Mouse (Mus musculus): ENCODE results near the gene Afg1l. TPM values are rescaled to one million over a fixed set of nuclear protein-coding genes. Genes with fewer than 3 reads are reported as not detected.
A peak's percentile ranks its signal among the peaks of the same experiment; 100 is the strongest.

Afg1l gene
- polyA plus RNA-seq, 1 experiment from 2014 or later, result 5.4 TPM

DNA sequence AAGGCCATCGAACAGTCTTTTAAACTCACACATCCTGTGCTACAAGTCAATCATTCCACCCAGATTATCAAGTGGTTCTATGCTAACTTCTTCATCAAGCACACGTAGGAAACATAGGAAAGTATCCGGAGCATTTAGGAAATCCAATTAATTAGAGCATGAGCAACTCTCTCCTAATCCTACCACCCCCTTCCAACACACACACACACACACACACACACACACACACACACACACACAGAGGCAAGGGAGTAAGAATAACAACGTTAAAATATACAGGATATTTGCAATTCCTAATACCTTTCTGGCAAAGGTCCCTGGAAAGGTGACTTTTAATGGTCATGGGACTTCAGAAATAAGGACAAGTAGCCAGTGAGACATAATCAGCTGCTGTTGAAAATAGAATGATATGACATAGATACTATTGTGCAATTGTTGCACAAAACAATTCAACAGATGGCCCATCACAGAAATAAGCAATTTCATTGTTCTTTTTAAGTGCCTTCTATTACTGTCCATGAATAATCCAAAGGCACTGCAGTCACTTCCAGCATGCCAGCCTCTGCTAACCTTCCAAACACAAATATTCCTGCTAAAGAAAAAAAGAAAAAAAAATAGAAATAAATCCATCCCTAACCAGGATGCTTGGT is 62.4 kb downstream of the Afg1l start:
- no peak overlapping the region for H3K4me2 ChIP-seq (replicated peaks)
- no peaks in the 10 kb centered on the region for H3K27me3 ChIP-seq
- H3K9me3 ChIP-seq (replicated peaks), result no peaks in the 10 kb centered on the region
- 81% methylated on average over 4 of the region's 4 CpGs for WGBS
- no peak overlapping the region for H3K9ac ChIP-seq
- H3K36me3 ChIP-seq, result no peaks in the 10 kb centered on the region
- no peak overlapping the region for H3K4me3 ChIP-seq
- ATAC-seq (ENCODE audit: low FRiP score), result no peak
- H3K4me1 ChIP-seq, result peaks cover 14% of the 10 kb centered on the region
- H3K27ac ChIP-seq, result no peak overlapping the region

DNA sequence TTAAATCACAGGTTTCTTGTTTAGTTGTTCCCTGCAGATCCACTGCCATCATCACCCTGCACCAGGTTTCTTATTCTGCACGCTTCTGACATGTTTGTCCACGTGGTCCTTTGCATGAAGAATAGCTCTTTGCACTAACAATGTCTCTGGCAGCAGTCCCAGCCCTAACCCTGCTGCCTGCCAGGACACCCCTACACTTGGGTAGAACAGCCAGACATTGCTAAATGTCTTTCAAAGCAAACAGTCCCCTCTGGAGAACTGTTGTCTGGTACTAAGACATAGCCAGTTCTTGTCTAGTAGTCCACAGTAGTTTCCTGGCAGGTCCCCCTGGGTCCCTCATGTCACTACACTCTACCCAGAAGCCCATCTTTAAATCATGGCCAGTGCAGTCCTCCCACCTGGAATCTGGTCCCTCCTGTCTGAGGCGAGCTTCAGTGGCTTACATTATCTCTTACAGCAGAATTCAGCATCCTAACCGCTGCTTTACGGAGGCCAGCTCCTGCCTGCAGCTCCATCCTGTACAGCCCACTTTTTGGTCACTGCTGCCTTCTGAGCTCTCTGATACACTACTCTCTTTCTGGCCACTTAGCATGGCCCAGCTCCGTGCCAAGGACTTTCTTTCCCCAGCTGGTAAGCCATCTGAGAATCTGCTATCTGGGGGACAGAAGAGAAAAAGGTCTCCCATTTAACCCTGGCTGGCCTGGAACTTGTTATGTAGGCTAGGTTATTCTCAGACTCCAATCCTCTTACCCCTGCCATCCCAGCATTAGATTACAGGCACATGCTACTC is 67.4 kb downstream of the Afg1l start:
- no peak overlapping the region for H3K4me2 ChIP-seq (replicated peaks)
- H3K9me3 ChIP-seq (replicated peaks), result no peaks in the 10 kb centered on the region

DNA sequence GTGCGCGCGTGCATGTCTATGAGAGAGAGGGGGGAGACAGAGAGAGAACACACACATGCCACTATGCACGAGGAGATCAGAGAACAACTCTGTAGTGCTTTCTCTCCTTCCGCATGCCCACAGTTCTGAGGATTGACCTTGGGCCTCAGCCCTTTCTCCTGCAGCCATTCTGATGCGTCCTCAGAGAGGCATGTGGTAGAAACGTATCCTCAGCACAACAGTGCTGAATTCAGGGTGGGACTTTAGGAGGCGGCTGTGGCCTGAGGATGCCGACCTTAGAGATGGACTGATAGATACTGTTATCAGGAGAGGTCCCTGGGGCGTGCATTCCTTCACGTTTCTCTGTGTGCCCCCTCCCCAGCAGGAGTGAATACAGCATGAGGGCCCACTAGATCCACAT is 87.9 kb downstream of the Afg1l start:
- Histone ChIP-seq H3K4me3 (no peak overlapping the region), H3K9me3 (replicated peaks) (no peaks in the 10 kb centered on the region), H3K4me2 (replicated peaks) (no peak overlapping the region), H3K9ac (no peak overlapping the region), H3K27ac (no peak overlapping the region), H3K4me1 (no peaks in the 10 kb centered on the region), H3K36me3 (no peaks in the 10 kb centered on the region), H3K27me3 (no peaks in the 10 kb centered on the region)
- WGBS, result 74% methylated on average over 11 of the region's 11 CpGs
- no peak for ATAC-seq (ENCODE audit: low FRiP score)

More for the DNA sequence above, 67.4 kb downstream of the Afg1l start:
- Histone ChIP-seq H3K9ac (no peak overlapping the region), H3K27ac (0 out of 2 replicates have a peak overlapping the region, but pooled peaks have one; percentile 40), H3K27me3 (no peaks in the 10 kb centered on the region), H3K36me3 (no peaks in the 10 kb centered on the region), H3K4me1 (no peaks in the 10 kb centered on the region), H3K4me3 (no peak overlapping the region)
- 80% methylated on average over 6 of the region's 6 CpGs for WGBS
- ATAC-seq (ENCODE audit: low FRiP score), result no peak

DNA sequence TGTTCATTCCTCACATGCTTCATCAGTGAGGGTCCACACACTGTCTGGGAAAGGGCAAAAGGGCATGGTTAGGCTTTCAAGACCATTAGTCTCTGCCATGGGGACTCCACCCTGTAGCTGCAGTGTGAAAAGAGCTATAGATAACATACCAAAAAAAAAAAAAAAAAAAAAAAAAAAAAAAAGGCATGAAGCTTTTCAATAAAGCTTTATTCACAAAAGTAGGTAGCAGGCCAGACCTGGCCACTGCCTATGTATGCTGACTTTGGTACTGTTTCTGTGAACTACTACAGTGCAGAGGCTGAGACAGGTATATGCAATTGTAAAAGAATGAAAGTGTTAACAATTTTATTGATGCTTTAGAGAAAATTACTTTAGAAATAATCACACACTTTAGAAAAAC is 90.2 kb downstream of the Afg1l start:
- Histone ChIP-seq H3K9ac (no peak overlapping the region), H3K36me3 (no peaks in the 10 kb centered on the region), H3K27ac (no peak overlapping the region), H3K4me1 (peaks cover 3% of the 10 kb centered on the region; the same call in 1 of the 2 replicates), H3K9me3 (replicated peaks) (no peaks in the 10 kb centered on the region), H3K27me3 (no peaks in the 10 kb centered on the region), H3K4me3 (no peak overlapping the region), H3K4me2 (replicated peaks) (no peak overlapping the region)
- ATAC-seq (ENCODE audit: low FRiP score), result no peak

DNA sequence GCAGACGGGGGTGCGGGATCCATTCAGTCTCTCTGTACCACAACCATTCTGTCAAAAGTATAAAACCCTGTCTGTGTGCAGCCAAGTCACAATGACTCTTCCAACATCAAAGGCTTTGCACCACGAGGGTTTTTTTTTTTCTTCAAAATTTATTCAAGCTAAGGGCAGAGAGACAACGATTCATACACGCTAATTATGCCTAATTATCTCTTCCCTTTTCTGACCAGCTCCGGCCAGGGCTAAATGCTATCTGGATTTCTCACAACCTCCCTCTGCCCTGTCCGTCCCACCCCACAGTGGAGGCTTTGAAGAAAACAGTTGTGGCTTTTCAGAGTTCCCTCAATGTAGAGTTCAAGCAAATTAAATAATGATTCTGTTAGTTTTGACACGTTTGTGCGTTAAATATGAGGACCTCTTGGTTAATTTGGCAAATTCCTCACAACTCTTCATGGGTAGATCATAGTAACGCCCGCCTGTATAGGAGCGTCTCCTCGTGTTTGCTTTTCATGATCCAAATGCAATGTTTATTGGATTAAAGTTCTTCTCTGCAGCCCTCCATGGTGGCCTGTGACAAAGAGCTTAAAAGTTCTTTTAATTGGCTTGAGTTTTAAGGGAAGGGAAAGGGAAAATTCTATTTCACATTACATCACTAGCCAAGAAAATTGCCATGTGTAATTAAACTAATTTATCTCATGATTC is 93.3 kb downstream of the Afg1l start:
- no peak overlapping the region for H3K4me2 ChIP-seq (replicated peaks)
- 41% methylated on average over 13 of the region's 13 CpGs for WGBS
- no peak for ATAC-seq (ENCODE audit: low FRiP score)

DNA sequence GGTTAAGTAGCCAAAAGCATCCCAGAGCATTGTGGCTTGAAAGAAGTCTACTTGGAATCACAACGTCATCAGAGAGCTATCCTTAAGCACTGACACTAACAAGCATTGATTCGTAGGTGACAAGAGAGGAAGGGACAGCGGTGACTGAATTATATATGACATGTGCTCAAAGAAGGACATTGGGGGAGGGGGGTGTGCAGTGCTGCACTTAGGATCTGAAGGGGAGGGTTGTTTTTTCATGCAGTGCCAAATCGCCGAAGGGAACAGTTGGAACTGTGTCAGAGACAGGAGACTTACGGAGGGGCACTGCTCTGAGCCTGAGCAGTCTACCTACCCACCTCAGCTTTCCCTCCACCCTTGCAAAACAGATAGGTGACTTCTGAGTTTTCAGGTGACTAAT is 94.7 kb downstream of the Afg1l start:
- Histone ChIP-seq H3K9ac (no peak overlapping the region), H3K4me1 (peaks cover 3% of the 10 kb centered on the region; the same call in 1 of the 2 replicates), H3K27ac (no peak overlapping the region), H3K4me3 (no peak overlapping the region), H3K4me2 (replicated peaks) (no peak overlapping the region), H3K9me3 (replicated peaks) (no peaks in the 10 kb centered on the region), H3K27me3 (no peaks in the 10 kb centered on the region), H3K36me3 (no peaks in the 10 kb centered on the region)
- ATAC-seq (ENCODE audit: low FRiP score), result no peak
- WGBS, result 53% methylated on average over 6 of the region's 6 CpGs

More for the DNA sequence above, 93.3 kb downstream of the Afg1l start:
- Histone ChIP-seq H3K9me3 (replicated peaks) (no peaks in the 10 kb centered on the region), H3K4me3 (no peak overlapping the region), H3K36me3 (no peaks in the 10 kb centered on the region), H3K4me1 (peaks cover 3% of the 10 kb centered on the region; the same call in 1 of the 2 replicates), H3K27me3 (no peaks in the 10 kb centered on the region), H3K27ac (no peak overlapping the region), H3K9ac (no peak overlapping the region)

DNA sequence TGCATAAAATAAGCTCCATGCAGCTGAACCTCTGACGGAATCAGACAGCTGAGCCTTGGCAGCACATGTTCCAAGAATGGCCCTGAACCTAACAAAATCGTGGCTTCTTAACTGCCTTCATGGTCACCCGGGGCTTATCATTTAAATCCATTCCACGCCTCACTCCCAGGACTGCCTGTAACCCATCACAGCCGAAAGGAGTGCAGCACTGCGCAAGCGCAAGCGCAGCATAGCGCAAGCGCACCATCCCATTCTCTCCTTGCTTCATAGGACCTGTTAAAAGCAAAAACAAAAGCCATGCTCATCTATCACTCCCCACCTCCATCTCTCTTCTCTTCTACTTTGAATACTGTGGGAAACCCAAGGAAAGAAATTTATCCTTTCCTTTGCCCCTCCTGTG is 114.1 kb downstream of the Afg1l start:
- ATAC-seq (ENCODE audit: low FRiP score), result no peak
- WGBS, result 85% methylated on average over 10 of the region's 10 CpGs
- Histone ChIP-seq H3K27me3 (no peaks in the 10 kb centered on the region), H3K36me3 (no peaks in the 10 kb centered on the region), H3K9ac (no peak overlapping the region), H3K9me3 (replicated peaks) (no peaks in the 10 kb centered on the region), H3K4me3 (no peak overlapping the region), H3K4me2 (replicated peaks) (no peak overlapping the region), H3K4me1 (no peaks in the 10 kb centered on the region), H3K27ac (no peak overlapping the region)

DNA sequence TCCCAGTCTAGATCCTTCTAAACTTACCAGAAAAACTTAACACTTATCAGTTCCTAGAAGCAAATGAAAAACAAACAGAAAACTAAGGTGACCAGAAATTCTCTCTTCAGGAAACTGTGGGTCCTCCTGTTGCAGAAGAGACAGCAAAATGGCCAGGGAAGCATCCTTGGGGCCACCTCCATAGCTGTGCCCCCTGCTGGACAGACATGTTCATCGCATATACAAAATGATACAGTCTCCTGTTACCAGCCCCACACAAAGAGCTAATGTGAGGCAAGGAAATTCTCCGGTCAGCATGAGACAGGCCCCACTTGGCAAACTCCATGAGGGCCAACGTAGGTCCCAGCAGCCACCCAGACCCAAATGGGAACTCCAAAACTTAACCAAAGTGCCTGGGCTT is 122.4 kb downstream of the Afg1l start:
- H3K27me3 ChIP-seq, result no peaks in the 10 kb centered on the region
- no peak overlapping the region for H3K9ac ChIP-seq
- no peak overlapping the region for H3K4me3 ChIP-seq
- no peaks in the 10 kb centered on the region for H3K36me3 ChIP-seq
- H3K27ac ChIP-seq, result no peak overlapping the region
- no peaks in the 10 kb centered on the region for H3K4me1 ChIP-seq
- H3K4me2 ChIP-seq (replicated peaks), result no peak overlapping the region
- 31% methylated on average over 3 of the region's 3 CpGs for WGBS
- H3K9me3 ChIP-seq (replicated peaks), result no peaks in the 10 kb centered on the region
- ATAC-seq (ENCODE audit: low FRiP score), result no peak

DNA sequence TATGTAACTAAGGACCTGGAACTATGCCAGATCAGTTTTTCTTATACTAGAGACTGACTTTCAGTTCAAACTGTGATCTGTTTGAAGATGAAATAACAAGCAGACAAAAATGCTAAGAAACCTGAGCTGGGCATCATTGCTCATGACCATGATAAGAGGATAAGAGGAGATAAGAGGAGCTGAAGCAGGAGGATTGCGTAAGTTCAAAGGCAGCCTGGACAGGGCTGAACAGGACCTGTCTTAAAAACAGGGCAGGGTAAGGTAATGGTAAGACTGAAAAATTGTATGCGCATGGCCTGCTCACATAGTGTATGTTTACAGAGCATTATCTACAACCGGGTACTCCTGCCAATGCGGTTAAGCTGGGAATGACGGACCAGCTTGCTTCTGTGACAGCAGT is 130.4 kb downstream of the Afg1l start:
- H3K9ac ChIP-seq, result no peak overlapping the region
- no peaks in the 10 kb centered on the region for H3K36me3 ChIP-seq
- no peak for ATAC-seq (ENCODE audit: low FRiP score)
- no peak overlapping the region for H3K4me3 ChIP-seq
- H3K27me3 ChIP-seq, result no peaks in the 10 kb centered on the region
- H3K4me1 ChIP-seq, result peaks cover 7% of the 10 kb centered on the region
- H3K27ac ChIP-seq, result no peak overlapping the region
- no peak overlapping the region for H3K4me2 ChIP-seq (replicated peaks)
- WGBS, result 84% methylated on average over 5 of the region's 5 CpGs
- no peaks in the 10 kb centered on the region for H3K9me3 ChIP-seq (replicated peaks)

DNA sequence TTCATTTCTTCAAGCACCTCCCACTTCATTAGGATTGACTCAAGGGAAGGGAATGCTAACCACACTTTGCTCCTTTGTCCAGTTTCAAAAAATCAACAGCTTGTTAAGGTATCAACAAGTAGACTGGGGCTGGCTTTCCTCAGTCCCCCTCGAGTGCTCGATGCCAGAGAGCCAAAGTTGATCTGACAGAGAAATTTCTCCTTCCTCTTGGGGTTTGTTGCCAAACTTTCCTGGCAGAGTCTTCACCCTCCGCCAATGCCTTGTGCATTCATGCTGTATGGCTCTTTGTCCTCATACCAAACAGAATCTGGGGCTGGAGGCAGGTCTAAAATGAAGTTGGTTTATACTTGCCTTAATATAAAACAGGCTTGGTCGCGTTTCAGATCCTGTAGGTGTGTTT is 131.2 kb downstream of the Afg1l start:
- no peaks in the 10 kb centered on the region for H3K36me3 ChIP-seq
- no peaks in the 10 kb centered on the region for H3K9me3 ChIP-seq (replicated peaks)
- H3K4me1 ChIP-seq, result peaks cover 7% of the 10 kb centered on the region
- H3K27ac ChIP-seq, result no peak overlapping the region
- no peak overlapping the region for H3K4me3 ChIP-seq
- WGBS, result 71% methylated on average over 5 of the region's 5 CpGs
- H3K9ac ChIP-seq, result no peak overlapping the region
- no peak for ATAC-seq (ENCODE audit: low FRiP score)
- H3K27me3 ChIP-seq, result no peaks in the 10 kb centered on the region
- H3K4me2 ChIP-seq (replicated peaks), result no peak overlapping the region

DNA sequence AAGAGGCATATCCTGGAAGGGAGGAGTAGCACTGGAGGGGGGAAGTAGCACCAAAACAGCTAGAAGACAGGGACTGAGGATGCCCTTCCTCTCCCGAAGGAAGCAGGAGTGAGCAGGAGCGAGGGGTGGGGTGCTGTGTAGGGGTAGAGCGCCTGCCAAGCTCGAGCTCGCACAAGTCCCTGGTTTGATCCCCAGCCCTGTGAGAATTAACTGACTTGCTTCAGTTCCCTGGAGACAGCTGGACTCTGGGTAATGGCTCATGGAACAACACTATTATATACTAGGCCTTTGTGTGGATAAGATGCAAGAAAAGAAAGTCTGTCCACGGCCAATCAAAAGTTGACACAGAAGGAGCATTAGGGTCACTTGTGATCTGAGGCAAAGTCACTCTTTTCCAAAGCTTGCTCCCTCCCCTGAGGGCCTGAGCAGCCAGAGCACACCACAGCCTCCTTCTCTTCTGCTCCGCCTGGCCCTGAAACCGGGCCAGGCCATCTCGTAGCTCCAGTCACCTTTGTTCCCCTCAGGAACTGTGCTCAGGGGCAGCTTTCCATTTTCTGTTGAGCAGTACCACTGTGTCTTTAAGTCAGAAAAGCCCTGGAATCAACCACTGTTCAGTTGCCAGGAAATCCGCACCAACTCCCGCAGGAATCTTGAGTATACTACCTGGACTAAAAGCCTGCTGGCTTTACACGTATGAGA is 132.0 kb downstream of the Afg1l start:
- Histone ChIP-seq H3K4me3 (no peak overlapping the region), H3K4me2 (replicated peaks) (no peak overlapping the region), H3K9me3 (replicated peaks) (no peaks in the 10 kb centered on the region), H3K27me3 (peaks cover 5% of the 10 kb centered on the region; the same call in 1 of the 2 replicates), H3K36me3 (no peaks in the 10 kb centered on the region), H3K27ac (peak overlapping the region; percentile 62; the same call in 1 of the 2 replicates), H3K9ac (no peak overlapping the region; the same call in 1 of the 2 replicates), H3K4me1 (peaks cover 7% of the 10 kb centered on the region)
- WGBS, result 35% methylated on average over 12 of the region's 12 CpGs
- ATAC-seq (ENCODE audit: low FRiP score), result no peak

DNA sequence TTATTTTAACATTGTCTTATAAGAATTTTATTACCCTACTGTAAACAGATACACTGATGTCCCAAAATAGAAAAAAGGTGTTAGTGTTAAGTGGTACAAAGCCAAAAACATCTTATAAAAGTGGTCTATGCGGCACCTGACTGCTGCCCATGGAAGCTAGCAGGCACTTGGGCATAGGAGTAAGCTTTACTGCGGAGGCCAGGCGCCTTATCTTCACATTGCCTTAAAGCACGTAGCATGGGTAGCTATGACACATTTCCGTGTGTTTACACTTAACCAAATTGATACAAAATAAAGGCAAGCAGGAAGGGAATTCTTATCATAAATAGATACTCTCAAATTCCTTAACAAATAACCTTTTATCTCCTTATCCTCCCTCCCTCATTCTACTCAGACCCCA is 135.7 kb downstream of the Afg1l start:
- Histone ChIP-seq H3K9me3 (replicated peaks) (no peaks in the 10 kb centered on the region), H3K27me3 (peaks cover 7% of the 10 kb centered on the region; the same call in 1 of the 2 replicates), H3K27ac (no peak overlapping the region), H3K9ac (no peak overlapping the region), H3K4me1 (peaks cover 24% of the 10 kb centered on the region), H3K36me3 (no peaks in the 10 kb centered on the region), H3K4me3 (no peak overlapping the region), H3K4me2 (replicated peaks) (no peak overlapping the region)
- 93% methylated on average over 5 of the region's 5 CpGs for WGBS
- ATAC-seq (ENCODE audit: low FRiP score), result no peak
